Mouse (Mus musculus) heart, postnatal 0 days (tissue): ENCODE results near the gene Ttc17.

Experiments used
- CTCF ChIP-seq: IDR thresholded peaks from 2 replicates; pipeline ENCODE4 v1.5.1; 2016; ENCODE audit warnings: antibody characterized with exemption, control low read depth, low read depth
- EP300 ChIP-seq: IDR thresholded peaks from 2 replicates; pipeline ENCODE4 v1.6.1; 2016; ENCODE audit warnings: antibody characterized with exemption, low read depth

DNA sequence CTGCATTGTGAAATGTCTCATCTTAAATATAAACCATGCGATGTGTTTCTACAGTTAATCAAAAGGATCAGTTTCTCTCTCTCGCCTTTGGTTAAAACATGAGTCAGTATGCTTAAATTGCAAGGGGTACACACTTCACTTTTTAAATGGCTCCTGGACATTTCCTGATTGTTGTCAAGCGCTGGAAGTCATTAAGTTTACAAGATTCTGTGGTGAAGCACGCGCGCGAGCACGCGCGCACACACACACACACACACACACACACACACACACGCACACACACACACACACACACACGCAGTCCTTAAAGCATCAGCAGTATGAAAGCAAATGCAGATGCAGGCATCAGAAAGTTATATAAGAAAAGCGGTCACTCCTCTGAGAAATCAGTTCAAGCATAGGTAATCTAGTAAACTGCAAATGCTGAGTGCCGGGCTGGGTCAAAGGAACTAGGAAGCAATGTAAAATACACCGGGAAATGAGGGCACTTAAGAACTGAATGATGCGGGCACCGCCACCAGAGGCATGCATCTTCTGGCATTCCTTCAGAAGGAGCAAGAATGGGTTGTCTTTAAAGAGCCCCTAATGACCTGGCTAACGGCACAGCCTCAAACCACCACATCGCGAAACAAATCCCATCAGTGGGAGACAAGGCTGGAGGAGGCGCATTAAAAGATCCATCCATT, 949 bp downstream of the Ttc17 start:
- TF ChIP-seq CTCF: no peak
- TF ChIP-seq EP300: no peak
